Mouse (Mus musculus): ENCODE measurements around the gene Atp2a2. TPM values are rescaled to one million over a fixed set of nuclear protein-coding genes. Genes with fewer than 3 reads are reported as not detected.

Atp2a2 gene
- polyA plus RNA-seq, 1 experiment from 2014 or later, result 26.8 TPM

Other genes starting within 250 kb of the Atp2a2 start
- gene Tctn1, start 237.8 kb downstream of the Atp2a2 start, polyA plus RNA-seq (2015; fragmentation: Nextera tagmentation; extraction: Ambion mirVana), result 5.0 and 8.0 TPM in 2 replicates
- gene Pptc7, start 217.9 kb downstream of the Atp2a2 start, polyA plus RNA-seq (2015; fragmentation: Nextera tagmentation; extraction: Ambion mirVana), result 9.2 TPM in 2 replicates
- 17.1 and 21.4 TPM in 2 replicates for gene Rad9b, start 148.0 kb downstream of the Atp2a2 start, polyA plus RNA-seq (2015; fragmentation: Nextera tagmentation; extraction: Ambion mirVana)
- gene Vps29, start 147.9 kb downstream of the Atp2a2 start, polyA plus RNA-seq (2015; fragmentation: Nextera tagmentation; extraction: Ambion mirVana), result 191 and 192 TPM in 2 replicates
- gene Gpn3, start 130.3 kb downstream of the Atp2a2 start, polyA plus RNA-seq (2015; fragmentation: Nextera tagmentation; extraction: Ambion mirVana), result 77.6 and 85.1 TPM in 2 replicates
- 85.9 and 86.9 TPM in 2 replicates for gene Fam216a, start 129.9 kb downstream of the Atp2a2 start, polyA plus RNA-seq (2015; fragmentation: Nextera tagmentation; extraction: Ambion mirVana)
- gene Arpc3, start 110.3 kb downstream of the Atp2a2 start, polyA plus RNA-seq (2015; fragmentation: Nextera tagmentation; extraction: Ambion mirVana), result 109 and 128 TPM in 2 replicates
- 54.5 and 55.6 TPM in 2 replicates for gene Anapc7, start 80.5 kb downstream of the Atp2a2 start, polyA plus RNA-seq (2015; fragmentation: Nextera tagmentation; extraction: Ambion mirVana)
- gene Ift81, start 112.3 kb upstream of the Atp2a2 start, polyA plus RNA-seq (2015; fragmentation: Nextera tagmentation; extraction: Ambion mirVana), result 48.2 and 49.9 TPM in 2 replicates
- gene P2rx7, start 141.7 kb upstream of the Atp2a2 start, polyA plus RNA-seq (2015; fragmentation: Nextera tagmentation; extraction: Ambion mirVana), result 1.8 and 2.0 TPM in 2 replicates
- gene P2rx4, start 205.3 kb upstream of the Atp2a2 start, polyA plus RNA-seq (2015; fragmentation: Nextera tagmentation; extraction: Ambion mirVana), result 13.2 and 16.9 TPM in 2 replicates